Mouse (Mus musculus): ENCODE results near the gene Slc27a2. TPM values are rescaled to one million over a fixed set of nuclear protein-coding genes. Genes with fewer than 3 reads are reported as not detected.

Gene Slc27a2
- total RNA-seq, 1 experiment: 51.3 TPM

DNA sequence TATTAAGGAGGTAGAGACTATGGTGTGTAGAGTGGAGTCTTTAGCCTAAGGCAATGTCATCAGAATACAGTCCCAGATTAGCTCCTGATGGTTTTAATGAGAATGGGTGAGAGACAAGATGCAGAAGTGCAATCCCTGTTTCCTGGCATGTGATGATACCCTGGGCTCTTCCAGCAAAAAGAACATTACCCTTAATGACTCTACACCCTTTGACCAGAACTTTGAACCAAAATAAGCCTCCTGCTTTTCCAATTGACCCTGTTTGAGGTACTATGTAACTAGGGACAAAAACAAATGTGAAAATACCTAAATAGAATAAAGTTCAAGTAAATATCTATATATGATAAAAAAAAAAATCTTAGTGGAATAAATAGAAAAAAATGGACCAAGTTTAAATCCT lies 14.6 kb upstream of the Slc27a2 start:
- Histone ChIP-seq H3K27ac (ENCODE audit: insufficient read depth, low read depth, low read length, poor library complexity, severe bottlenecking) (no peak overlapping the region), H3K9me3 (ENCODE audit: control insufficient read depth, insufficient read depth, low read depth, low read length) (no peaks in the 10 kb centered on the region), H3K9ac (ENCODE audit: insufficient read depth, low read depth, low read length, poor library complexity, severe bottlenecking) (no peak overlapping the region), H3K4me3 (ENCODE audit: insufficient read depth in 1 of 2, low read depth in 1 of 2, low read length in 2 of 2, poor library complexity in 1 of 2, severe bottlenecking in 1 of 2) (no peak overlapping the region), H3K4me1 (ENCODE audit: control insufficient read depth in 2 of 2, insufficient read depth in 2 of 2, low read length in 2 of 2, poor library complexity in 1 of 2) (no peaks in the 10 kb centered on the region), H3K36me3 (ENCODE audit: control insufficient read depth, insufficient read depth, low read length, poor library complexity, severe bottlenecking) (no peaks in the 10 kb centered on the region)
- in situ Hi-C loops (cut with MboI; ENCODE audit: low sequenced_read_pairs in 2 of 2, unreplicated experiment in 2 of 2): no loop called here
- DNase-seq (ENCODE audit: low read depth, low spot score): no peak
- no peak for TF ChIP-seq ZNF384 (IDR thresholded peaks at IDR 0.05; ENCODE audit: low read depth, low read length)
- no peak for TF ChIP-seq ZC3H11A (IDR thresholded peaks at IDR 0.05; ENCODE audit: borderline replicate concordance, low read depth, low read length)
- no peak for TF ChIP-seq MAFK (IDR thresholded peaks at IDR 0.05; ENCODE audit: insufficient read depth, low read depth, low read length)
- TF ChIP-seq CHD2 (IDR thresholded peaks at IDR 0.05; ENCODE audit: low read depth, low read length): no peak
- TF ChIP-seq HCFC1 (IDR thresholded peaks at IDR 0.05; ENCODE audit: borderline replicate concordance, insufficient read depth, low read length): no peak

DNA sequence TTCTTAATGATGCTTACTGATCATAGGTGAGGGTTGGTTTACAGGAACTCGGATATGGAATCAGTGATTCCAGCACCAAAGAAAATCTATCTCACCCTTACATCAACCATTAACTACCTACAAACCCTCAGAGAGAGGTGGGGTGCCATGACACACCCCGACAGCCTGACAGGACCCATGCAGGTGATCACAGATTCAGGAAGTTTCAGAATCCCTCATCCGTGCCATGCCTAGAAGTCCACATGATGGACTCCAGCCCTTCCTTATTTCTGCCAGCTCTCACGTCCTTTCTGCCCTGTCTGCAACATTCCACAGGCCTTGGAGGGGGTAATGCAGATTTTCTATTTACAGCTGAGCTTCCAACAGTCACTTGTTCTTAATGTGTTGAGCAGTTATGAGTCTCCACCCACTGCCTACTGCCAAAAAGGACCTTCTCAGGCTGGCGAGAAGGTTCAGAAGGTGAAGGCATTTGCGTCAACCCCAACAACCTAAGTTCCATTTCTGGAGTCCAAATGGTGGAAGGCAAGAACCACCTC lies 11.7 kb upstream of the Slc27a2 start:
- no peak overlapping the region for H3K4me3 ChIP-seq (ENCODE audit: insufficient read depth in 1 of 2, low read depth in 1 of 2, low read length in 2 of 2, poor library complexity in 1 of 2, severe bottlenecking in 1 of 2)
- no peaks in the 10 kb centered on the region for H3K4me1 ChIP-seq (ENCODE audit: control insufficient read depth in 2 of 2, insufficient read depth in 2 of 2, low read length in 2 of 2, poor library complexity in 1 of 2)
- H3K9ac ChIP-seq (ENCODE audit: insufficient read depth, low read depth, low read length, poor library complexity, severe bottlenecking): no peak overlapping the region
- H3K27ac ChIP-seq (ENCODE audit: insufficient read depth, low read depth, low read length, poor library complexity, severe bottlenecking): no peak overlapping the region
- in situ Hi-C loops (cut with MboI; ENCODE audit: low sequenced_read_pairs in 2 of 2, unreplicated experiment in 2 of 2): no loop called here
- H3K36me3 ChIP-seq (ENCODE audit: control insufficient read depth, insufficient read depth, low read length, poor library complexity, severe bottlenecking): no peaks in the 10 kb centered on the region
- TF ChIP-seq MAFK (IDR thresholded peaks at IDR 0.05; ENCODE audit: insufficient read depth, low read depth, low read length): no peak
- no peak for TF ChIP-seq ZC3H11A (IDR thresholded peaks at IDR 0.05; ENCODE audit: borderline replicate concordance, low read depth, low read length)
- TF ChIP-seq CHD2 (IDR thresholded peaks at IDR 0.05; ENCODE audit: low read depth, low read length): no peak
- no peak for TF ChIP-seq HCFC1 (IDR thresholded peaks at IDR 0.05; ENCODE audit: borderline replicate concordance, insufficient read depth, low read length)
- TF ChIP-seq ZNF384 (IDR thresholded peaks at IDR 0.05; ENCODE audit: low read depth, low read length): no peak
- DNase-seq (ENCODE audit: low read depth, low spot score): no peak
- H3K9me3 ChIP-seq (ENCODE audit: control insufficient read depth, insufficient read depth, low read depth, low read length): no peaks in the 10 kb centered on the region

DNA sequence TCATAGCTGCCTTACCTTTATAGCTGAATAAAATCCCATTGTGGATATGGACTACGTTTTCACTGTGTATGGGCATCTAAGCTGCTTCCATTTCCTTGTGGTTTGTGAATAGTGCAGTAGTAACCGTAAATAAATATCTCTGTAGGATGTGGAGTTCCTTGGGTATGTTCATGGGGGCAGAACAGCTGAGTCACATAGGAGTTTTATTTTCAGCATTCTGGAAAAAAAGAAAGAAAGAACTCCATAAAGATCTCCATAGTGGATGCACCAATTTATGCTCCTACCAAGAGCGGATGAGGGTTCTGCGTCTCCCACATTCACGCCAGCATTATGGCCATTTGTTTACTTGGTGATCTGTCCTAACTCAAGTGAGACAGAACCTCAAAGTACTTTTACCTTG lies 10.0 kb upstream of the Slc27a2 start:
- H3K36me3 ChIP-seq (ENCODE audit: control insufficient read depth, insufficient read depth, low read length, poor library complexity, severe bottlenecking): no peaks in the 10 kb centered on the region
- TF ChIP-seq ZC3H11A (IDR thresholded peaks at IDR 0.05; ENCODE audit: borderline replicate concordance, low read depth, low read length) (no peak), ZNF384 (IDR thresholded peaks at IDR 0.05; ENCODE audit: low read depth, low read length) (no peak), MAFK (IDR thresholded peaks at IDR 0.05; ENCODE audit: insufficient read depth, low read depth, low read length) (no peak), CHD2 (IDR thresholded peaks at IDR 0.05; ENCODE audit: low read depth, low read length) (no peak), HCFC1 (IDR thresholded peaks at IDR 0.05; ENCODE audit: borderline replicate concordance, insufficient read depth, low read length) (no peak)
- no peak overlapping the region for H3K9ac ChIP-seq (ENCODE audit: insufficient read depth, low read depth, low read length, poor library complexity, severe bottlenecking)
- DNase-seq (ENCODE audit: low read depth, low spot score): no peak
- no peak overlapping the region for H3K4me3 ChIP-seq (ENCODE audit: insufficient read depth in 1 of 2, low read depth in 1 of 2, low read length in 2 of 2, poor library complexity in 1 of 2, severe bottlenecking in 1 of 2)
- H3K4me1 ChIP-seq (ENCODE audit: control insufficient read depth in 2 of 2, insufficient read depth in 2 of 2, low read length in 2 of 2, poor library complexity in 1 of 2): no peaks in the 10 kb centered on the region
- H3K27ac ChIP-seq (ENCODE audit: insufficient read depth, low read depth, low read length, poor library complexity, severe bottlenecking): no peak overlapping the region
- no peaks in the 10 kb centered on the region for H3K9me3 ChIP-seq (ENCODE audit: control insufficient read depth, insufficient read depth, low read depth, low read length)
- in situ Hi-C loops (cut with MboI; ENCODE audit: low sequenced_read_pairs in 2 of 2, unreplicated experiment in 2 of 2): no loop called here

DNA sequence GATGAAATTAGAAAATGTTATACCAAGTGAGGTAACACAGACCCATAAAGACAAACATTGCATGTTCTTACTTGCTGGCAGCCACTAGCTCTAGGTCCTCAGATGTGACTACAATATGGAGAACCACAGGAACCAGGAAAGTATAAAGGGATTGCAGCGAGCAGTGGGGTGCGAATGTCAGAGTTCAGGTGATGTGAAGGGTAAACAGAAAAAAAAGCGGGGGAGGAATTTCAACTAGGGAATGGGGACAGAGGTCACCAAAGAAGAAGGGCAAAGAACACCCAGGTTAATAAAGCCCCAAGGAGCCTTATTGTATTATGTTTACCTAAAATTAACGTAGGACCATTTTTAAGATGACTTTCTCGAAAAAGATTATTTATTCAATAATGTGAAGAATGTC lies 6.9 kb upstream of the Slc27a2 start:
- no peak for DNase-seq (ENCODE audit: low read depth, low spot score)
- H3K36me3 ChIP-seq (ENCODE audit: control insufficient read depth, insufficient read depth, low read length, poor library complexity, severe bottlenecking): no peaks in the 10 kb centered on the region
- no peak overlapping the region for H3K4me3 ChIP-seq (ENCODE audit: insufficient read depth in 1 of 2, low read depth in 1 of 2, low read length in 2 of 2, poor library complexity in 1 of 2, severe bottlenecking in 1 of 2)
- in situ Hi-C loops (cut with MboI; ENCODE audit: low sequenced_read_pairs in 2 of 2, unreplicated experiment in 2 of 2): no loop called here
- TF ChIP-seq CHD2 (IDR thresholded peaks at IDR 0.05; ENCODE audit: low read depth, low read length) (no peak), ZC3H11A (IDR thresholded peaks at IDR 0.05; ENCODE audit: borderline replicate concordance, low read depth, low read length) (no peak), ZNF384 (IDR thresholded peaks at IDR 0.05; ENCODE audit: low read depth, low read length) (no peak), MAFK (IDR thresholded peaks at IDR 0.05; ENCODE audit: insufficient read depth, low read depth, low read length) (no peak), HCFC1 (IDR thresholded peaks at IDR 0.05; ENCODE audit: borderline replicate concordance, insufficient read depth, low read length) (no peak)
- H3K9me3 ChIP-seq (ENCODE audit: control insufficient read depth, insufficient read depth, low read depth, low read length): no peaks in the 10 kb centered on the region
- no peak overlapping the region for H3K9ac ChIP-seq (ENCODE audit: insufficient read depth, low read depth, low read length, poor library complexity, severe bottlenecking)
- no peak overlapping the region for H3K27ac ChIP-seq (ENCODE audit: insufficient read depth, low read depth, low read length, poor library complexity, severe bottlenecking)
- H3K4me1 ChIP-seq (ENCODE audit: control insufficient read depth in 2 of 2, insufficient read depth in 2 of 2, low read length in 2 of 2, poor library complexity in 1 of 2): no peaks in the 10 kb centered on the region

DNA sequence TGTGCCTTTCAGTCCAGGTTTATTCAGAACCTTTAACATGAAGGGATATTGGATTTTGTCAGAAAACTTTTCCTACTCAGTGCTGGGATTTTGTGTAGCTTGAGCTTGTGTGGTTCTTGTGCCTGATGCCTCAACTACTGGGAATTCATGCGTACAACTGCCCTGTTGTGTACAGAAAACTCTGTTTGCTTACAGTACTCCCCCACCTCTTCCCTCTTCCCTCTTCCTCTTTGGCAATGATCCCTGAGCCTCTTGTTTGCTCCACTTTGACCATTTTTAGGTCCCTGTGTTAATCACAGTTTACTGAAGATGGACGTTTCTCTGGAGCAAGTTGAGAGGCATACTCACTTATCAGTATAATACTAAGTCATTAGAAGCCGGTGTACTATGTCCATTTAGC lies 5.8 kb upstream of the Slc27a2 start:
- Histone ChIP-seq H3K4me3 (ENCODE audit: insufficient read depth in 1 of 2, low read depth in 1 of 2, low read length in 2 of 2, poor library complexity in 1 of 2, severe bottlenecking in 1 of 2) (no peak overlapping the region), H3K9ac (ENCODE audit: insufficient read depth, low read depth, low read length, poor library complexity, severe bottlenecking) (no peak overlapping the region), H3K9me3 (ENCODE audit: control insufficient read depth, insufficient read depth, low read depth, low read length) (no peaks in the 10 kb centered on the region), H3K27ac (ENCODE audit: insufficient read depth, low read depth, low read length, poor library complexity, severe bottlenecking) (no peak overlapping the region), H3K4me1 (ENCODE audit: control insufficient read depth in 2 of 2, insufficient read depth in 2 of 2, low read length in 2 of 2, poor library complexity in 1 of 2) (no peaks in the 10 kb centered on the region), H3K36me3 (ENCODE audit: control insufficient read depth, insufficient read depth, low read length, poor library complexity, severe bottlenecking) (no peaks in the 10 kb centered on the region)
- TF ChIP-seq ZC3H11A (IDR thresholded peaks at IDR 0.05; ENCODE audit: borderline replicate concordance, low read depth, low read length) (no peak), ZNF384 (IDR thresholded peaks at IDR 0.05; ENCODE audit: low read depth, low read length) (no peak), MAFK (IDR thresholded peaks at IDR 0.05; ENCODE audit: insufficient read depth, low read depth, low read length) (no peak), HCFC1 (IDR thresholded peaks at IDR 0.05; ENCODE audit: borderline replicate concordance, insufficient read depth, low read length) (no peak), CHD2 (IDR thresholded peaks at IDR 0.05; ENCODE audit: low read depth, low read length) (no peak)
- in situ Hi-C loops (cut with MboI; ENCODE audit: low sequenced_read_pairs in 2 of 2, unreplicated experiment in 2 of 2): no loop called here
- no peak for DNase-seq (ENCODE audit: low read depth, low spot score)

Measured in ES-E14 (cell line).